Mouse (Mus musculus): ENCODE results near the gene Edc4.

The Edc4 gene

GRCm38 (mm10) chr8:105942542-105942941, 61.9 kb downstream of the Edc4 start:
- no peak for DNase-seq (ENCODE audit: low spot score)

- DNase-seq (ENCODE audit: low spot score), result no peak
Observed at GRCm38 (mm10) chr8:105943321-105943739, 62.6 kb downstream of the Edc4 start, which contains the start of gene Lcat. Gene Lcat, minus strand, starts transcription at chr8:105943382.
